Mouse (Mus musculus): ENCODE data around the gene Hhat. TPM values are rescaled to one million over a fixed set of nuclear protein-coding genes. Genes with fewer than 3 reads are reported as not detected.

Hhat gene
- total RNA-seq, 2 experiments from 2014 or later, result 1.2 to 2.2 TPM

DNA sequence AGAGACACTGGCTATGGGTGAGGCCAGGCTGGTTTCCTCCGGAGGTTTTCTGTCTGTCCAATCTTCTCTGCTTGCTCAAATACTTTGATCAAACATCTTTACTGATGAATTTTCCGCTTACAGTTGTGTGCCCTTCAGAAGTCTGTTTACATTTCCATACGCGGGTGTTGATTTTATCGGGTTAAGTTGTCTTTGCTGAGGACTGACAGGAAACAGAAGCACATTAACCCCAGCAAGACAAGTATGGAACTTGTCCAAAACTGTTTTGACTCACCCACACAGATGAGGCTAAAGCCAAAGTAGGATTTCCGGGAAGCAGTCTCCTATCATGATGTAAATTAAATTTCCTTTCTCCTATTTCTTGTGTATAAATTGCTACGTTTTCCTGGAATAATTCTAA lies 294.3 kb downstream of the Hhat start:
- intact Hi-C loops (cut with DNase I), result no loop called here
- DNase-seq (ENCODE audit: low spot score in 2 of 2), result no peak

DNA sequence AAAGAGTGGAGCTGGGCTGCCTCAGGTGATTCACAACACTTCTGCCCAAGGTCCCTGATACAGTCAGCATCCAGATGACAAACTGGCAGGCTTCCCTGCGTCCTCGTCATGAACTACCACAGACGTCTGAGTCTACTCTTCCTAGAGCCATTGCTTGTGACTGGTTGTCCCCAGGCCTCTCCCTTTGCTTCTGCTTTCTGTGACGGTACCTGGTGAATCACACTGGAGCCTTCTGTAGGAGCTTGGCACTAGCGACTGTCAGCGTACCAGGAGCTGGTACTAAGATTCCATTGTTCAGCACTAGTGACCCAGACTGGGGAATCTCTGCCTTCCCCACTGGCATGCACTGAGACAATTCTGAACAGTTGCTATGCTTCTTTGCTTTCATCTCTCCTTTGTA lies 297.9 kb downstream of the Hhat start:
- intact Hi-C loops (cut with DNase I), result no loop called here
- no peak for DNase-seq (ENCODE audit: low spot score in 2 of 2)

GRCm38 (mm10) chr1:192472366-192472765 lies 298.7 kb downstream of the Hhat start:
- intact Hi-C loops (cut with DNase I), result no loop called here
- no peak for DNase-seq (ENCODE audit: low spot score in 2 of 2)

DNA sequence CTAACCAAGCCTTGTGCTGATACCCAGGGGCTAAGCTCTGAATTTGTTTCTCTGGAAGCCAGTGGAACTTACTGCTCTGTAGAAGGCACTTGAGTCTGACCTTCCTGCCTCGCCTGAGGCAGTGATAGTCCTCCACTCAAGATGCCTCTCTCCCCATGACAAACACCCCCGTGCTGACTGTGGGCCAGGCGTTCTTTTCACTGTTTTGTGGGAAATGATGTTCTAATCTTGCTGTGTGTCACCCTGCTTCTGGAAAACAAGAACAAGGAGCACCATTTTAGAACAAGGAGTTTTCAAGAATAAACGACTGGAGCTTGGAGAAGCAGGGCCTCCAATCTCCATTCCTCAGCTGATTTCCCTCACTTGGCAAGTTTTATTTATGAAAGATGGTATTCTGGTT lies 307.3 kb downstream of the Hhat start:
- intact Hi-C loops (cut with DNase I), result no loop called here
- DNase-seq (ENCODE audit: low spot score in 2 of 2), result no peak

GRCm38 (mm10) chr1:192457526-192458206 lies 313.4 kb downstream of the Hhat start:
- no peak for DNase-seq (ENCODE audit: low spot score in 2 of 2)
- intact Hi-C loops (cut with DNase I), result no loop called here

DNA sequence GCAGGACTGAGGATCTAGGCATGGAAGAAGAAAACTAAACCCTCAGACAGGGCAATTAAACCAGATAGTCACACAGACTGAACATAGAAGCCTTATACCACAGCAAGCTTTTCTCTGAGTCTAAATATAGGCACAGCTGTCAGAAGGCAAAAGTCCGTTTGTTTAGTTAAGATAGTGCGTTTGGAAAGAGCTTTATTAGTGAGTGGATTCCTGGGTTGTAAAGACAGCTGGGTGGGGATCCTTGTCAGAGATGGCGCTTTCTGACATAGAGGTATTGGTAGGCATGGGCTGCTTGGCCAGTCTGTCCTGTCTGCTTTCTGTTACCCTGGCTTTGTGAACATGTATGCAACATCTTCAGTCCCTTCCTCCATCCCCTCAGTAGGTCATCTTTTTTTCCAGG lies 314.0 kb downstream of the Hhat start:
- intact Hi-C loops (cut with DNase I), result no loop called here
- DNase-seq (ENCODE audit: low spot score in 2 of 2), result no peak

DNA sequence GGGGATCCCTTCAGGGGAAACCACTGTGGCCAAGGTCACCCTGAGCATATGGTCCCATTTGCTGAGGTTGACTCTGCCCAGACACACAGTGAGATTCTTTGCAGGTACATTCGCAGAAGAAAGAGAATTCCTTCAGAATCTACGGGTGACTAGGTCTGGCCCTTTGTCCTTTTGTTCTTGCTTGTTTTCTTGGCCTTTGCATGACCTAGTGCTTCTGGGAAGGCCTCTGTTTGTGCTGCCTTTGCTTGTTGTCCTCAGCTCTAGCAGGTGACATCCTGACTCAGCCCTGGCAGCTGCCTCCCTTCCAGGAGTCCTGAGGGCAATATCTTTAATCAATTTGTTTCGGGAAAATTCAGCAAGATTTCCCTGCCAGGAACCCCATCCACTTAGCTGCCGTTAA lies 316.0 kb downstream of the Hhat start:
- intact Hi-C loops (cut with DNase I), result no loop called here
- no peak for DNase-seq (ENCODE audit: low spot score in 2 of 2)

DNA sequence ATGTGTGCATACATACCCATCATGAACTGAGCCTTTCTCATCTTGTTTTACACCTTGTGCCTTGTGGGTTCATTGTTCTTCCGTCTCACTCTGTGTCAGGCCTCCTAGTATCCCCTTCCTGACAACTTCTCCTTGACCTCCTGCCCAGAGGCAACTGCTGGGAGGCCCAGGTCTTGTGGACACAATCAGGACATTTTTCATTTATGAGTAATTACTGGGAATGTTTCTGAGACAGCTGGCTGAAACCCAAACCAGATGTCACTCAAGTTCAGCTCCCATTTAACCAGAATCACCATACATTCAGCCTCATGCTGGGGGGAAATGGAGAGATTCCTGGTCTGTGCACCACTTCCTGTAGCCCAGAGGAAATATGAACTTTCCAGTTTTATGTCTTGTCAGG lies 316.5 kb downstream of the Hhat start:
- intact Hi-C loops (cut with DNase I), result no loop called here
- no peak for DNase-seq (ENCODE audit: low spot score in 2 of 2)

GRCm38 (mm10) chr1:192451722-192452121 lies 319.3 kb downstream of the Hhat start:
- peak in 1 of 2 experiments; percentile 50 for DNase-seq (ENCODE audit: low spot score in 2 of 2)
- intact Hi-C loops (cut with DNase I), result no loop called here

DNA sequence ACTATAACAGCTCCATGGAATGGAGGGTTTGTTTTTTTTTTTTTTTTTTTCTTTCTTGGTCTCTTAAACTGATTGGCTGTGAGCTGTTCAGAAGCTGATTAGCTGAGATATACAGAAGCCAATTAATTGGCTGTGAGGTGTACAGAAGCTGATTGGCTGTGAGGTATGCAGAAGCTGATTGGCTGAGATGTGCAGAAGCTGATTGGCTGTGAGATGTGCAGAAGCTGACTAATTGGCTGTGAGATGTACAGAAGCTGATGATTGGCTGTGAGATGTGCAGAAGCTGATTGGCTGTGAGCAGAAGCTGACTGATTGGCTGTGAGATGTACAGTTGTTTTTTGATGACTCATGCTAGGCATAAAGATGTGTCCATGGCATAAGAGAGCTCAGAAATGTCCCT lies 320.6 kb downstream of the Hhat start:
- intact Hi-C loops (cut with DNase I), result no loop called here
- no peak for DNase-seq (ENCODE audit: low spot score in 2 of 2)

GRCm38 (mm10) chr1:192449572-192450351 lies 321.3 kb downstream of the Hhat start:
- DNase-seq (ENCODE audit: low spot score in 2 of 2), result no peak
- intact Hi-C loops (cut with DNase I), result loop anchor here (5.0 to 10.0 kb wide), 2 partner anchors 135 to 257 kb away; partner anchors contain the start of gene Kcnh1

DNA sequence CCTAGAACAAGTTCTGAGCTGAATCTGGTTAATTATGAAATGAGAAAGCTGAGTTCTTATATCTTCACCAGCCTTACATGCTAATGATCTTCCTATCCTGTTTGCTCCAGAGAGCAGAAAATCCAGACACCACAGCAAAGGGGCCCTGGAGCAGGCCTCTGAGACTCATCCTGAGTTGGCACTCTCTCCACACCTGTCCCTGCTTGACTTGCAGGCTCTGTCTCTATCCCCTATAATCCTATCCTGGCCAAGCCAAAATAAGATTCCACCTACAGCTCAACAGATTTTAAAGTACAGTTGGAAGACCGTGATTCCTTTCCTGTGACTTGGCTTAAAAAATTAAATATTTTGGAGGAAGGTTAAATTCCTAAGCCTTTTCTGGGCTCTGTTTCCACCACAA lies 322.5 kb downstream of the Hhat start:
- peak in 1 of 2 experiments; percentile 72 for DNase-seq (ENCODE audit: low spot score in 2 of 2)
- intact Hi-C loops (cut with DNase I), result loop anchor here (5.0 to 10.0 kb wide), 2 partner anchors 136 to 256 kb away; partner anchors contain the start of gene Kcnh1

GRCm38 (mm10) chr1:192447666-192448065 lies 323.4 kb downstream of the Hhat start:
- intact Hi-C loops (cut with DNase I), result loop anchor here (5.0 to 10.0 kb wide), 2 partner anchors 137 to 255 kb away; partner anchors contain the start of gene Kcnh1
- DNase-seq (ENCODE audit: low spot score in 2 of 2), result no peak

Other genes starting within 250 kb of the Hhat start
- gene Sertad4, start 84.5 kb upstream of the Hhat start, total RNA-seq (2021), result 10 to 100 TPM; 14.4 to 17.9 TPM

All from left cerebral cortex, postnatal 25 days (tissue).